Mouse (Mus musculus) C2C12 (cell line): ENCODE results near the gene Alpk3.

Experiments
- CTCF ChIP-seq: IDR thresholded peaks from one replicate; pipeline ENCODE4 v1.5.1; 2011; ENCODE audit not compliant: control insufficient read depth, insufficient read depth, insufficient read length
- FOSL1 ChIP-seq: IDR thresholded peaks from one replicate; pipeline ENCODE4 v1.8.0; 2011; ENCODE audit warnings: mild to moderate bottlenecking, low read length; ENCODE audit not compliant: poor library complexity, insufficient read depth, severe bottlenecking
- MAX ChIP-seq: IDR thresholded peaks from one replicate; pipeline ENCODE4 v1.6.1; 2011; ENCODE audit warnings: mild to moderate bottlenecking, control low read depth
- MYOG ChIP-seq: IDR thresholded peaks from one replicate; pipeline ENCODE4 v1.6.1; 2011; ENCODE audit not compliant: control insufficient read depth, insufficient read length; ENCODE audit errors: extremely low read depth
- USF1 ChIP-seq: IDR thresholded peaks from one replicate; pipeline ENCODE4 v1.6.1; 2011; ENCODE audit warnings: low read depth, mild to moderate bottlenecking, control low read depth, moderate library complexity

GRCm38 (mm10) chr7:81141541-81141940 lies 84.1 kb downstream of the Alpk3 start:
- TF ChIP-seq CTCF (no peak), MAX (no peak), MYOG (no peak), FOSL1 (no peak), USF1 (no peak)
